Mouse (Mus musculus) liver, adult 2 months (tissue): ENCODE measurements around the gene BC024978. TPM values are rescaled to one million over a fixed set of nuclear protein-coding genes. Genes with fewer than 3 reads are reported as not detected.

ENCODE experiments used
- DNase-seq: peaks from one replicate; pipeline ENCODE4 v3.0.0-alpha.2; 2011; ENCODE audit warnings: low read depth, low spot score; ENCODE audit errors: extremely low read depth
- H3K27ac ChIP-seq: fragments of 200-500 bp; replicated peaks from 2 replicates; pipeline ENCODE4 v1.5.1; 2012; ENCODE audit warnings: low read depth, mild to moderate bottlenecking, control low read depth, inconsistent platforms, low read length; ENCODE audit not compliant: insufficient read depth
- H3K27me3 ChIP-seq: fragments of 200-500 bp; 2 replicates; pipeline ENCODE4 v1.6.1; 2012; ENCODE audit warnings: mild to moderate bottlenecking, moderate library complexity, low read length, inconsistent platforms; ENCODE audit not compliant: control insufficient read depth, insufficient read depth
- H3K36me3 ChIP-seq: fragments of 200-500 bp; 2 replicates; pipeline ENCODE4 v1.6.1; 2012; ENCODE audit warnings: low read length, inconsistent platforms; ENCODE audit not compliant: control insufficient read depth, insufficient read depth
- H3K4me1 ChIP-seq: fragments of 200-500 bp; 2 replicates; pipeline ENCODE4 v1.6.1; 2011; ENCODE audit warnings: low read length; ENCODE audit not compliant: control insufficient read depth, insufficient read depth
- H3K4me3 ChIP-seq: fragments of 200-500 bp; 2 replicates; pipeline ENCODE4 v1.5.1; 2011; ENCODE audit warnings: low read depth, mild to moderate bottlenecking, control low read depth, low read length, moderate library complexity; ENCODE audit not compliant: insufficient read depth
- H3K79me2 ChIP-seq: fragments of 200-500 bp; 2 replicates; pipeline ENCODE4 v1.6.1; 2012; ENCODE audit warnings: inconsistent platforms, mild to moderate bottlenecking, low read length, moderate library complexity; ENCODE audit not compliant: control insufficient read depth, insufficient read depth
- H3K9ac ChIP-seq: fragments of 200-500 bp; 2 replicates; pipeline ENCODE4 v1.6.1; 2012; ENCODE audit warnings: low read depth, mild to moderate bottlenecking, control low read depth, inconsistent platforms, low read length
- CTCF ChIP-seq: fragments of 200-500 bp; IDR thresholded peaks from 2 replicates; pipeline ENCODE4 v1.5.1; 2011; ENCODE audit warnings: low read depth, low read length, control low read depth
- POLR2A ChIP-seq: fragments of 200-500 bp; IDR thresholded peaks from 2 replicates; pipeline ENCODE4 v1.6.1; 2011; ENCODE audit warnings: low read length, control low read depth; ENCODE audit not compliant: insufficient read depth; ENCODE audit errors: extremely low read depth
- WGBS: fragments of 180-500 bp; shearing (Covaris S2); methylation state at CpG from one replicate; pipeline ENCODE4 v1.1.7; 2018; 5-methylcytosine and 5-hydroxymethylcytosine counted together
- polyA plus RNA-seq: library from polyadenylated mRNA; depleted of rRNA; stranded (reverse); fragments of >200 nt; gene quantifications from 2 replicates; pipeline ENCODE4 v1.2.3, GENCODE M21; 2012
- total RNA-seq: library from RNA; depleted of rRNA; stranded (reverse); fragments of >200 nt; gene quantifications from 2 replicates; pipeline ENCODE4 v1.2.3, GENCODE M21; 2014

The BC024978 gene
- total and polyA plus RNA-seq, 2 experiments: 3.9 to 13.8 TPM

- Histone ChIP-seq H3K9ac (no peak overlapping the region), H3K4me1 (peaks cover 5% of the 10 kb centered on the region), H3K36me3 (peaks cover 12% of the 10 kb centered on the region), H3K27ac (no peak overlapping the region; the same call in 1 of the 2 replicates), H3K79me2 (peaks cover 16% of the 10 kb centered on the region; the same call in 1 of the 2 replicates), H3K27me3 (no peaks in the 10 kb centered on the region), H3K4me3 (no peak overlapping the region)
- WGBS: 84% methylated on average over 8 of the region's 8 CpGs
- no peak for DNase-seq
- TF ChIP-seq CTCF: no peak
- TF ChIP-seq POLR2A: no peak
Measured at GRCm38 (mm10) chr7:27197634-27198033, 2.1 kb downstream of the BC024978 start.

- TF ChIP-seq CTCF (no peak), POLR2A (no peak)
- H3K27me3 ChIP-seq: no peaks in the 10 kb centered on the region
- no peak overlapping the region for H3K27ac ChIP-seq
- peaks cover 13% of the 10 kb centered on the region for H3K36me3 ChIP-seq
- no peak overlapping the region for H3K4me3 ChIP-seq
- DNase-seq: peak; percentile 41
- peaks cover 13% of the 10 kb centered on the region; the same call in 1 of the 2 replicates for H3K79me2 ChIP-seq
- peaks cover 5% of the 10 kb centered on the region for H3K4me1 ChIP-seq
- no peak overlapping the region for H3K9ac ChIP-seq
Measured at GRCm38 (mm10) chr7:27198355-27198754, 2.8 kb downstream of the BC024978 start.

GRCm38 (mm10) chr7:27198779-27199178 lies 3.2 kb downstream of the BC024978 start:
- no peaks in the 10 kb centered on the region for H3K27me3 ChIP-seq
- H3K9ac ChIP-seq: no peak overlapping the region
- no peak overlapping the region for H3K27ac ChIP-seq
- TF ChIP-seq CTCF (no peak), POLR2A (no peak)
- peaks cover 5% of the 10 kb centered on the region for H3K4me1 ChIP-seq
- no peak overlapping the region for H3K4me3 ChIP-seq
- peaks cover 13% of the 10 kb centered on the region for H3K36me3 ChIP-seq
- WGBS: 92% methylated on average over 8 of the region's 8 CpGs
- peaks cover 9% of the 10 kb centered on the region; the same call in 1 of the 2 replicates for H3K79me2 ChIP-seq
- no peak for DNase-seq

GRCm38 (mm10) chr7:27203730-27204449 lies 8.3 kb downstream of the BC024978 start:
- H3K27ac ChIP-seq: no peak overlapping the region
- H3K4me1 ChIP-seq: no peaks in the 10 kb centered on the region
- 87% methylated on average over 8 of the region's 8 CpGs for WGBS
- TF ChIP-seq POLR2A: no peak
- H3K4me3 ChIP-seq: no peak overlapping the region
- no peak for DNase-seq
- H3K9ac ChIP-seq: no peak overlapping the region
- no peaks in the 10 kb centered on the region for H3K79me2 ChIP-seq
- no peaks in the 10 kb centered on the region for H3K27me3 ChIP-seq
- peaks cover 16% of the 10 kb centered on the region for H3K36me3 ChIP-seq

- H3K36me3 ChIP-seq: peaks cover 23% of the 10 kb centered on the region
- TF ChIP-seq POLR2A (no peak), CTCF (no peak)
Measured at GRCm38 (mm10) chr7:27212626-27213025, 17.0 kb downstream of the BC024978 start.

GRCm38 (mm10) chr7:27218586-27218985 lies 23.0 kb downstream of the BC024978 start:
- 72% methylated on average over 7 of the region's 7 CpGs for WGBS
- peaks cover 5% of the 10 kb centered on the region; the same call in 1 of the 2 replicates for H3K4me1 ChIP-seq
- H3K4me3 ChIP-seq: no peak overlapping the region
- no peak for DNase-seq
- H3K36me3 ChIP-seq: peaks cover 20% of the 10 kb centered on the region
- H3K27ac ChIP-seq: no peak overlapping the region
- H3K9ac ChIP-seq: no peak overlapping the region
- H3K79me2 ChIP-seq: peaks cover 5% of the 10 kb centered on the region; the same call in 1 of the 2 replicates
- TF ChIP-seq CTCF: no peak
- TF ChIP-seq POLR2A: no peak
- no peaks in the 10 kb centered on the region for H3K27me3 ChIP-seq

More at GRCm38 (mm10) chr7:27212626-27213025, 17.0 kb downstream of the BC024978 start:
- Histone ChIP-seq H3K27me3 (no peaks in the 10 kb centered on the region), H3K27ac (no peak overlapping the region), H3K4me3 (no peak overlapping the region), H3K9ac (no peak overlapping the region), H3K4me1 (no peaks in the 10 kb centered on the region), H3K79me2 (no peaks in the 10 kb centered on the region)
- no peak for DNase-seq
- 91% methylated on average over 2 of the region's 2 CpGs for WGBS
